Mouse (Mus musculus) ZHBTc4 (cell line): ENCODE results near the gene Sec22b.

Experiments
- DNase-seq: peaks from one replicate; pipeline ENCODE4 v3.0.0-alpha.2; 2011; ENCODE audit warnings: low read depth, low spot score

Gene Sec22b

DNA sequence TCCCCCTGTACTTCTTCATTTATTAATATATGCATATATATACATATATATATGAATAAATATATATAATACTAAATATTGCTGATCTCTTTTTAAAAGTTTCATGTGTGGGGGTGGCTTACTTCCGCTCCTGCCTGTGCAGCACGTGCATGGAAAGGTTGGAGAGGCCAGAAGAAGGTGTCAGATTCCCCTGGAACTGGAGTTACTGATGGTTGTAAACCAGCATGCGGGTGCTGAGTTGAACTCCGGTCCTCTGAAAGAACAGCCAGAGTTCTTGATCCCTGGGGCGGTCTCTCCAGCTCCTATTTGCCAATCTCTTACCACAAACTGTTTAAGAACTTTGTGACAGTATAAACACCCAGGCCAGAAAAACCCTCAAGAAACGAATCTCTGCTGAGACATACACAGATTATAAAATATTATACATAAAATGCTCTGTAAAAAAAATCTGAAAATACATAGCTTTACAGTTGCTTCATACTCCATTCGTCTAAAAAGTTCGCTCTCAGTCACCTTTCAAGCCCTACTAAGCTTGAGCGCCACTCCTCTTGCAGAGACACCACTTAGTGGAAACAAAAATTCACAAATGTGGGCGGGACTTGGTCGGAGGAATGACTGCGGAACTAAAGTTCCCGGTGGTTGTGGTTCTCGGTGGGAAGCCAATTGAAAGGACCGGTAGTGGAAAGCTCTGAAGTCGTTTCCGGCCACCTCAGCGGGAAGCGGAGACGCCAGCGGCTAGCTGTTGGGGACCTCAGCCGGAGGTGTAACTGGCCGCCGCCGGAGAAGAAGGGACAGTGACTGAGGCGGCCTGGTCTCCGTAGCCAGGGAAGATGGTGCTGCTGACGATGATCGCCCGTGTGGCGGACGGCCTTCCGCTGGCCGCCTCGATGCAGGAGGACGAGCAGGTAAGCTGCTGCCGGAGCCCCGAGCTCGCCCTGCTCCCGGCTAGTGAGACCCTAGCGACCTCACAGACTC lies at the start of gene Sec22b:
TSS of gene Sec22b (plus strand) at position 675 of the 975 bp plus-strand sequence.
- peak; percentile 94 for DNase-seq

DNA sequence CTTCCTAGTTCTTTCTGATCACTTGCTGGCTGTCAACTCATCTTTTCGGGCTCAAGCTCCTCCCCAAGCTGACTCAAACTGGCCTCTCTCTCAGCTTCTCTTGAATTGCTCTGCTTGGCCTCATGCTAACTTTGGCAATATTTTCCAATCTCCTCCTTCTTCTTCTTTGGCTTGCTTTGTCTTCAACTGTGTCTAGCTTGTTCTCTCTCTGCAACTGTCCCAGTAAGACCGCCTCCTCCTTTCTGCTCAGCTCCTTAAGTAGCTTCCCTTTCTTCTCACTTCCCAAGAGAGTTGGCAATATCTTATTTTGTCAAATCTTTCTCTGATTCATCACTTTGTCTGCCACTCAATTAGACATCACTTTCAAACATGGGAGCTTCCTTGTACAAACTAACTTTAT lies 49.2 kb upstream of the Sec22b start:
- no peak for DNase-seq

DNA sequence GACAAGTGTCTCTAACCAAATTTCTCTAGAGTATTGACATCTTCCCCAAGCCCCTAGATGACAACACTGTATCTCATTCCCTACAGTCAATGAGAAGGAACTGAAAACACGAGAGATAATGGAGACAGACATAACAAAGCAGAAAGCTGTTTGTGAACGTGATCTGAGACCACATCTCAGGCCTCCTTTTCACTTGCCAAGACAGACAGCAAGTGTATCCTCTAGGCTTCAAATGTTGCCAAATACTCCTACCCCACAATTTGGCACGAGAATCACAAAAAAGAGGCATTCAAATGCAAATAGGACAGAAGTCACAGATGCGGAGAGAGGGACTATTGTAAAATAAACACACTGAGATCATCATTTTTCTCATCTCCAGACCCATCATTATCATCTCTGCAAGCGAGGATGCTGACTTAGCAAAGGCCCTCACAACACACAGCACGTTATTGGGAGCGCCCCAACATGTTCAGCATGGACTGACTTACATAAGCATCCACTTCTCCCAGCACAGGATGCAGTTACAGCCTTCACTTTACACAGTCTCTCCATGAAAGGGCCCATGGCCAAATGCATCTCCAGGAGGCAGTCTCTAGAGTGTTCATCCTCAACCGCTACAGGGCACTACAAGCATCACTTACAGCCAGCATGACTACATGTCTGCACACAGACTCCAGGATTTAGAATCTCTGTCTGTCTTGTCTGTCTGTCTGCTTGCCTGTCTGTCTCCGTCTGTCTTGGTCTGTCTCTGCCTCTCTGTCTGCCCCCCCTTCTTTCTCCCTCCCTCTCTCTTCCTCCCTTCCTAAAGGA lies 46.2 kb upstream of the Sec22b start:
- no peak for DNase-seq

DNA sequence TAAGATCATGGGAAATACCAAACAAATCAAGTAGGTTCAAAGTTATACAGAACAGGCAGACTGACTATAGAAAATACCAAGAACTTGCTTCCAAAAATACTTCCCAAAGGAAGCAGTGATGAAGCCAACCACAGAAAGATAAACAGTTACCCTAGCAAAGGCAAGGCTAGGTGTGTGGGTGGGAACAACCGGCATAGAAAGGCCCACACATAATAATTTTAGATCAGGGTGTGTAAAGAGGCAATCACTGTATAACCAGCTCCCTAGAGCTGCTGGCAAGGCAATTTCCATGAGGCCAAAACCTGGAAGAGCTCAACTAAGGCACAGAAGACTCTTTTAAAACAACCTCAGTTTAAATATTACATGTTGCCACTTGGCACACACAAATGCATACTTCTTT lies 41.6 kb upstream of the Sec22b start:
- DNase-seq, result no peak

DNA sequence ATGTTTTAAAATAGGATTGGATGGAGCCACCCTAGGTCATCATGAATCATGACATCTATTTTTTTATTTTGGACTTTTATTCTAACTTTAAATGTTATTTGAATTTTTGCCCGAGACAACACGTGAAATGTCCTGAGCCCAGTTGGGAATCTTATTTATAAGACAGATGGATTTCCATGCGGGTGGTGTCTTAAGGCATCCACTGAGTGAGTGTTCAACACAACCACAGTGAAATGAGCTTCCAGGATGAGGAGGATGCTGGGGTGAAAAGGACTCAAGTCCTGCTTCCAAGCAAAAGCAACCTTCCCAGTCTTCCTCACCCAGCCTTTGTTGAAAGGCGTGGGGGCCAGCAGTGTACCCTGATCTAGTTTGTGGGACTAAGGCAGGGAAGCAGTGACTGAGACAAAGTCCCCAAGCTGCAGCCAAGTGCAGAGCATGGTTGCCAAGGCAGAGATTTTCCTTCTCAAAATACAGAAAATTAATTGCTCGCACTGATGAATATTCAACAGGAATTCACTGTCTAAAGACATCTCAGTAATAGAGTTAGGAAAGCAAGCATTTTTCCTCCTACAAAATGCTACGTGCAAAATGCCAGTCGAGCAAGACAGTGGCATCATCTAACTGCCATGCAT lies 40.1 kb upstream of the Sec22b start:
- DNase-seq, result no peak

DNA sequence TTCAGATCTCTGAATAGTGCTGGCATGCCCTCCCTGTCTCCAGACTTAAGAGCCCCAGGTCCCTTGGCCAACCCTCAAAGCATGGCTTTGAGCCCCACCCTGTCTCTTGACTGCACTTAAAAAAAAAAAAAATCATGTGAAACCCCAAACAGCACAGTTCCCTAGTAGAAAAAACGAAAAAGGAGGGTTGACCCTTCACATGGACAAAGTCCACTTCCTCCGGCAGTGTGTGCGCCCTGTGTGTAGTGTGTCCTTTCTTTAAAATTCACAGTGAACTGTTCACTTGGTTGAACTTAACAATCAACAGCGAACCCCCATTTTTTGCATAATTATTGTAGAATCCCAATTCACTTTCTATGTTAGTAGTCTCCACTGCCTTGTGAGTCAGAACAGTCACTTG lies 34.3 kb upstream of the Sec22b start:
- DNase-seq, result no peak

DNA sequence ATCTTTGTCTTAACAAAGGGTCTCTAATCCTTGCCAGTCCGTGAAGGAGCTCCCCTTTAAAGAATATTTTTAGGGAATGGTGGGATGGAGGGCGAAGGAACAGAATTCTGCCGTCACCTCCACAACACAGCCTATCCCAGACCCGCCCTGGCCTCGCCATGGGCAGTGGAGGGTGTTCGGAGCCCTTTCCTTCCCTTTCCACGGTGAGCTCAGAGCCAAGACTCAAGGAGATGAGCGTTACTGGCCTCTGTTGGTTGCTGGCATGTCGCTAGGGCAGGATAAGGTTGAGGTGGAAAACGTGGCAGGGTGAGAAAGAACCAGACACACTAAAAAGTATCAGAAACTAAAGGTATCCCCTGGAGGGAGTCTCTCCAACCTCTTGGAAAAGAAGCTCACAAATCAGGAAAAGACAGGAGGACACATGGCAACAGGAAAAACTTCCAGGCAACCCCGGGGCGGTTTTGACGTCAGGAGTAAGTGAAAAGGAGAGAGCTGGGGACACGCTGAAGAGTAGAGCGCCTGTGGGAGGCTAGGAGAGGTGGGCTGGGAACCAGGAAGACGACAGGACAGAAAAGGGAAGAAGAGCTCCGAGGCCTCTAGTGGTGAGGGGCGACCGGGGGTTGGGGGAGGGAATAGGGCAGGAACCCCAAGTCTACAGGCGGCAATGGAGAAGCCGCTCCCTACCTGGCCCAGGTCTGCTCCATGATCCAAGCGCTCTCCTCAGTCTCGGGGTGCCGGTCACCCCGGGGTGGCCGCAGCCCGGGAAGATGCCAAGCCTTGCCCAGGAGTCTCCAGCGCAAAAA lies 33.6 kb upstream of the Sec22b start:
- peak; percentile 28 for DNase-seq

DNA sequence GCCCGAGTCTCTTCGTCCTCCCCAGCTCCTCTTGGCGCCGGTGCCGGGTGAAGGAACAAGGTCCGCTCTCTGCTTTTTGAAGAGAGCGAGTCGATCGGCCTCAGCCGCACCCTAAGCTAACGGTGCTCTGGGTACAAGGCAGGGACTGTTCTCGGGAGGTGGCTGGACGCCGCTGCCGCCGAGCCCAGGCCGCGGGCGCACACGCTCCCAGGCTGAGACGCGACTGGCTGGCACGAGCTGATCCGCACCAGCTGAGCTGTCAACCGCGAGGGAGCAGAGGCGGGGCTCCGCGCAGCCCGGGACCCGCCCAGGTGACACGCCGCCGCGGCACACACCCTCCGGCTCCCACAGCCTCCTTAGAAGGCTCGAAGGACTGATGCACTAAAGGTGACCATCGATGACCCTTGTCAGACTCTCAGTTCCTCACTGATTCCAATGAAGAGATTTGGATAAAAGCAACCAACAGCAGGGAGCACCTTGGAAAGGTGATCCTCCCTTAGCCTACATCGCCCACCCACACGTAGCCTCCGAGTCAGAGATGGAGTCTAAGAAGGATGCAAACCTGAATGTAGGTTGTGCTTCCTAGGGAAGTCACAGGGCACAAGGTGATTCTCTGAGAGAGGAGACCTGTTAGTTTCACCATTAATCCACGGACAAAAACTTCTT lies 32.8 kb upstream of the Sec22b start:
- DNase-seq, result peak; percentile 68

DNA sequence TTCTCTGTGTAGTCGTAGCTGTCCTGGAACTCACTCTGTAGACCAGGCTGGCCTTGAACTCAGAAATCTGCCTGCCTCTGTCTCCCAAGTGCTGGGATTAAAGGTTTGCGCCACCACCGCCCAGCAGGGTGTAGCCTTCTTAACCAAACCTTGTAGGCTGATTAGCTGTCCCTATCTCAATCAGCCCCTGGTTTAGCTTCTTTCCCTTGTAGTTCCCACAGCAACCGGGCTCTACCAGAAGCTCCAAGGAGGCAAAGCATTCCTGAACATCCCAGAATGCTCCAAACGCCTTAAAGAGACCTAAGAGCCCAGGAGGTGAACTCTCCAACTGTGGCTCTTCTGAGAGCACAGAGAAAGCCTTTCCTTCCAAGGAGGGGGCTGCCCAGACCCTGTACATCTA lies 32.3 kb upstream of the Sec22b start:
- DNase-seq, result peak; percentile 35

DNA sequence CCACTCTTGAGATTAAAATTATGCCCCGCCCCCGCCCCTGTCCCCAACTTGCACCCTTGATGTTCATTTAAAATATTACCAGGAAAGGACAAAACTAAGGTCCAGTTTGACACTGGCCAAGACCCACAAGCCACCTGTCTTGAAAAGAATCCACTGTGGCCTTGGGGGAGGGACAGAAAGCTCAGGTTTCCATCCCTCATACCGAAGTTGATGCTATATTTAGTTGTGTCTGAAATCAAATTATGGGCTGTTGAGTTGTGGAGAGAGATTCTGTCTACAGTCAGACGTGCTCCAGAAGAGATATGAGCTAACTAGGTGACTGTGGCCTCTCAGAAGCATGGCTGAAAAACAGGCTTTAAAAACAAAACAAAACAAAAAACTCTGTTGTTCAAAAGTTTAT lies 31.3 kb upstream of the Sec22b start:
- DNase-seq, result no peak

DNA sequence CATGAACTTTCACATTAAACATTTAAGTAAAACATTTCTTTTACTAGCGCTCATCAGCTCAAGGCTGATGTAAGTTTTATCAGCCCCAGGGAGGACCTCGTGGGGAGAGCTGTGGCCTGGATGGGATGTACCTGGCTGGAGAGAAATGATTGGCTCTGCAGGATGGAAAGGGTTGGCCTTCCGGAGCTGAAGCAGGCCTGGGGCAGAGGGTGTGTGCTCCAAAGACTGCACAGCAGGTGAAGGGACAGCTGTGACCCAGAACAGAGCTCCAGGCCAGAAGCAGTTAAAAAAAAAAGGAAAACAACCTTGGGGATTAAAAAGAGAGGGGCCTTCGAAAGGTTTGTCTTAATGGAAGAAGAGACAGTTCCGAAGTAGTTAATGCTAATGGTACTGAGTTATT lies 26.2 kb upstream of the Sec22b start:
- DNase-seq, result peak; percentile 84

DNA sequence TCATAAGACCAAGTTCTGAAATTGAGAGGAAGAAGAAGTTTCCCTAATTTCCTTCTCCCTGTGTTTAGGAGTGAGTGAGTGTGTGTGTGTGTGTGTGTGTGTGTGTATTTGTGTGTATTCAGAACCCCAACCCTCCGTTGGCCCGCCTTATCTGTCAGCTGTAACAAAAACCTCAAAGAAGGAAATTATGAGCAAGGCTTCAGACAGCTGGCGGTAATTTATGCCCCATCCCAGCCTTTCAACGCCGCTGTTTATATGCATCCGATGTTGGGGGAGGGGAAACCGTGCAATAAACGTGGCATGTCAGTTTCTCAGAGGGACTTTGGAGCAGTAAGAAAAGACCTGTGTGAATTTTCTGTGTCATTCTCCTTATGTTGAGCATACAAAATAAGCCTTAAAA lies 24.7 kb upstream of the Sec22b start:
- DNase-seq, result no peak

DNA sequence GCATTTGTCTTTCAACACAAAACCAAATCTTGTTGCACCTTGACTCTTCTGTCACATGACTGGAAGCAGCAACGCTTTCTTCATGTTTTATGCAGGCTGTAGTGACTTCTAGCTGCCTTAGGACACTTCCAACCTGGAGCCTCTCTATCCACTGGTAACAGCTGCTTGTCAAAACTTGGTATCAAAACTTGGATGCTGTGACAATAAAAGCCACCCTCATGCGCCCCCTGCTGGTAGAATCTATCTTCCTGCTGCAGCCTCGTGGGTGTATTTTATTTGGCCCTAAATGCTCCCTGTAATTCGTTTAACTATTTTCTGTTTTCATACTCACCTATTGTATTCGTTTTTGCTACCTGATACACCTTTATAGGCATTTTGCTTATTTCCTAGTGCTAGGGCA lies 21.8 kb upstream of the Sec22b start:
- DNase-seq, result peak; percentile 79

DNA sequence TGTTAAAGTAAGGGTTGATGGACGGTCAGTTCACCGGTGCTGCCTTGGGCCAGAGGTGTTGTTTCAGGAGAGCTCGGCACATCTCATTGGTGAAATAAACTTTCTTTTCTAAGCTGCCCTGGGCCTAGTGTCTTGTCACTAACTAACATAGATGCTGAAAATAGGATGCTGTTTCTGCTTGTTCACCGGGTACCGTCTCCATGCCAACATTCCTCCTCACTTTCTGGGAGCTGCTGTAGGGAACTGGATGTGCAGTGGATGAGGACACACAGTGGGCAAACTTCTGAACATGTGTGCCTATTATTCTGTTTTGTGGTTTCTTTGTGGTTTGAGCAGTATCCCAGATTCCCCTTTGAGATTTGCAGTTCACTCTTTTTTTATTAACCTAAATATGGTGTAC lies 19.4 kb upstream of the Sec22b start:
- DNase-seq, result no peak

DNA sequence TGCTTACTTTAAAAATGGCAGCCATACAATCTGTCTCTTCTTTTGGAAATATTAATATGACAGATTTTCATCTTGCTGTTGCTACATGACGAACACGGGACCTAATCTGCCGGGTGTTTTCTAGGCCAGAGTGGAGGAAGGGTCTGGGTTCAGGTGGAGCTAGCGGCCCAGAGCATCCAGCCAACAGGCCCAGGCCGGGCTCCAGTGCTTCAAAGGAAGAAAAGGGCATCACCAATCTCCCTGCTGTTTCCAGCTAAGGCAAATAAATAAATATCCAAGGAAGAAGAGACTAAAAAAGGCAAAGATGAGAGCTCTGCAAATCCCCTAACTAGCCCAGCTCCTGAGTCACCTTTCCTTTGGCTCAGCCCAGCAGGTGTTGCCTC lies 13.2 kb upstream of the Sec22b start:
- no peak for DNase-seq

DNA sequence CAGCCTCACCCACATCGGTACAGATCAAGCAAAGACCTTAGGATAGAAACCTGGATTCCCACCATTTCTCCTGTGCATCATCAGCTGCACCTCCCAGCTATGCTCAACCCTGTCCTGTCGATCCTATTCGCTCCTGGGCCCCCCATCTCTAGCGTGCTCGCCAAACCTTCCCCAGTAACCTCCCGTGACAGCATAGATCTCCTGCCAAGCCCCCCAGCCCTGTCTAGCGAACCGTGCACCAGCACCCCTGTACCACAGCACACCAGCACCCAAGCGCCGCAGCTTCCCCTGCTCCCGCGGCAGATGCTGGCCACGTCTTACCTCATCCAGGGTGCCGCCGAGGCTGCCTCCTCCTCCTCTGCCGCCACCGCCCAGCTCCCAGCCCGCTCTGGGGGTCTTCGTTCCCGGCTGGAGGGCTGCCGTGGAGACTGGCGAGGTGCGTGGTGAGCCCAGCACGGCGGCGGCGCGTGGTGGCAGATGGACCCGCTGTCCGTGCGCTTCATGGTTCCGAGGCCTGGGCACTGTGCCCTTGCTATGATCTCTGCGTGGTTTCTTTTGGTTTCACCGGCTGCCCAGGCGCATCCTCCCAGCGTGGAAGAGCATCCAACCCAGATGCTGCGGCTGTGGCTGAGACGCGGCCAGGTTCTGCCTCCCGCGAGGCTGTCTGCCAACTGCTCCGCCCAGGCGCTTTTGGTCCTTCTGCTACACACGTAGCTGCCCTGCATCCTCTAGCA lies 12.7 kb upstream of the Sec22b start, which contains the start of gene Pde4dip:
TSS of gene Pde4dip (minus strand) at position 540 of the 734 bp plus-strand sequence.
- peak; percentile 43 for DNase-seq

DNA sequence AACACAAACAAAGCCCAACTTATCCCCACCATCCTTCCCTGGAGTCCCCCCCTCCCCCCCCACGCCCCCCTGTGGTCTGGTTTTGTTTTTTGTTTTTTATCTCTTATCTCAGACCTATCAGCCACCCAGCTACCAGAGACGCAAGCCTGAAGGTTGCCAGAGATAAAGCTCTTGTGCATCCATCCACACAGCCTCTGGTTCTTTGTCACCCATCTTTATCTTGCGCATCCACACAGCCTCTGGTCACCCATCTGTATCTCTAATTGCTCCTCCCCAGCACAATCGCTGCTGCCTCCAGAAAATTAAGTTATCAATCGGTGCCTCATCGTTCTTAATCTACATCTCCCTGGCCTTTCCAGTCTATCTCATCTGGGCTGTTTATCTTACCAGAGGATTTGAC lies 10.8 kb upstream of the Sec22b start:
- DNase-seq, result no peak

DNA sequence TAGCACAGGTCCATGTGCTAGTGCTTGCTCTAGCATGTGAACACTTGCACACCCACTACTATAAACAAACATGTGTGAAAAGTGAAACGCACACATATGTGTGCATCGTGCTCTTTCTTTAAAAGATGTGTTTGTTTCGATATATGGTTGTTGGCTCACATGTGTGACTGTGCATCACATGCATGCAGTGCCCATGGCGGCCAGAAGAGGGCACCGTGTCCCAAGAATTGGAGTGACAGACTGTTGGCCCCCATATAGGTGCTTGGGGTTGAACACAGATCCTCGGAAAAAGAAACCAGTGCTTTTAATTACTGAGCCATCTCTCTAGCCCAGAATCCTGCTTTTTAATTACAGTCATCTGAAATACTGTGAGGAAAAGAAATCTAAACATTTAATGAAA lies 6.3 kb upstream of the Sec22b start:
- peak; percentile 78 for DNase-seq

DNA sequence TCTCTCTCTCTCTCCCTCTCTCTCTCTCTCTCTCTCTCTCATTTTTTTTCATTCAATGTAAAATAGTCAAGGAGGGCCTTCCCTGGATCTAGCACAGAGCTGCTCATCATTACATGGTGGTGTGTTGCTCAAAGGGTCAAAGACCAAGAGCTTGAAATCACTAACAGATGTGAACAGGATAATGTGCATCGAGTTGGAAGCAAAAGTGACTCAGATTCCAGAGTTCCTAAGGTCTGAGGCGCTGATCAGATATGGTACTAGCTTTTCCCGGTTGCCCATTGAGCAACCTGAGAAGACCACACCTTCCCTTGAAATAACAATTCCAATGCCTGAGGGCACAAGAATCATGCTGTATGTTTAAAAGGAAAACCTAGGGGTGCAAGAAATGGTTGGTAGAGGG lies 2.6 kb upstream of the Sec22b start:
- DNase-seq, result no peak

DNA sequence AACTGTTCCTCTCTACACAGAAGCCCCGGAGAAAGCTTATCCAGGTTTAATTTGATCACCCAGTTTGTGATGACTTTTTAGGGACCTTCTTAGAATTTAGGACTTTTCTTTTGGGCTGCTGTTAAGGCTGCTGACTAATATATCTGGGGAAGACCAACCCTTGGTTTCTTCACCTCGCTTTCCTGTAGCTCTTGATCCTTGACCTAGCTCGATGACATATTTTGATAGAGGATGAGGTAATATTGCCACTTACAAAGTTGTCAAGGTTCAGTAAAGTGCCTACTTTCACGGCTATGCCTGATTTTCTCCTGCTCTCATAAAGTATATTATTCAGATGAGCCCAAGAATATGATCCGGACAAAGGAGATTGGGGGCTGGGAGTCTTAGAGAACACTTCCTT lies 596 bp downstream of the Sec22b start:
- DNase-seq, result no peak
